Mouse (Mus musculus) bone marrow macrophage, adult 2 months (primary cell): ENCODE results near the gene Cacna1a.

Experiments
- CTCF ChIP-seq: IDR thresholded peaks from 2 replicates; pipeline ENCODE4 v1.5.1; 2012; ENCODE audit warnings: low read depth, mild to moderate bottlenecking, low read length, moderate library complexity
- POLR2A ChIP-seq: IDR thresholded peaks from 2 replicates; pipeline ENCODE4 v1.6.1; 2012; ENCODE audit warnings: mild to moderate bottlenecking, low read depth, low read length, borderline replicate concordance

- no peak for TF ChIP-seq CTCF
- no peak for TF ChIP-seq POLR2A
Measured at GRCm38 (mm10) chr8:84637946-84638554, 249.8 kb downstream of the Cacna1a start.
